Mouse (Mus musculus): ENCODE data around the gene Ndrg3.

GRCm38 (mm10) chr2:157006511-157007233, 14.8 kb upstream of the Ndrg3 start, which contains the start of gene Dsn1:
- TF ChIP-seq CTCF (IDR thresholded peaks at IDR 0.05; ENCODE audit: borderline replicate concordance, insufficient read depth, low read length) (no peak), POLR2A (IDR thresholded peaks at IDR 0.05; ENCODE audit: low read depth, low read length) (peak; percentile 94)

Data from embryonic fibroblast, embryonic 13.5 days (primary cell).